Mouse (Mus musculus): ENCODE data around the gene Dnajc7. TPM values are rescaled to one million over a fixed set of nuclear protein-coding genes. Genes with fewer than 3 reads are reported as not detected.

The Dnajc7 gene
- total RNA-seq, 2 experiments from 2014 or later, result 143 to 179 TPM

Other genes with a start within 250 kb of the Dnajc7 start
- 10 to 100 TPM; 88.5 to 89.4 TPM for gene Jup, start 222.4 kb downstream of the Dnajc7 start, total RNA-seq (2021)
- 10 to 100 TPM; 10.9 to 12.0 TPM for gene P3h4, start 205.3 kb downstream of the Dnajc7 start, total RNA-seq (2021)
- gene Fkbp10, start 204.5 kb downstream of the Dnajc7 start, total RNA-seq (2021), result 10 to 100 TPM; 26.1 to 31.3 TPM
- gene Nt5c3b, start 178.4 kb downstream of the Dnajc7 start, total RNA-seq (2021), result 10 to 100 TPM; 13.2 to 13.3 TPM
- under 1 TPM; 0.33 to 0.43 TPM for gene Klhl10, start 178.3 kb downstream of the Dnajc7 start, total RNA-seq (2021)
- gene Klhl11, start 147.4 kb downstream of the Dnajc7 start, total RNA-seq (2021), result 1 to 10 TPM; 6.5 to 6.9 TPM
- gene Acly, start 92.2 kb downstream of the Dnajc7 start, total RNA-seq (2021), result 10 to 100 TPM; 16.4 to 19.9 TPM
- gene Ttc25, start 74.6 kb downstream of the Dnajc7 start, total RNA-seq (2021), result under 1 TPM; 0.14 to 0.16 TPM
- gene Cnp, start 45.3 kb downstream of the Dnajc7 start, total RNA-seq (2021), result 10 to 100 TPM; 10.7 to 32.2 TPM
- gene Nkiras2, start 924 bp downstream of the Dnajc7 start, total RNA-seq (2021), result 10 to 100 TPM; 21.2 to 23.4 TPM
- 1 to 10 TPM in 1 of 2 experiments, under 1 TPM in 1; 0.62 to 1.5 TPM for gene Zfp385c, start 72.3 kb upstream of the Dnajc7 start, total RNA-seq (2021)
- under 1 TPM; 0.35 to 0.39 TPM for gene Dhx58, start 84.1 kb upstream of the Dnajc7 start, total RNA-seq (2021)
- gene Kat2a, start 92.3 kb upstream of the Dnajc7 start, total RNA-seq (2021), result 10 to 100 TPM; 11.2 to 12.5 TPM
- gene Hspb9, start 93.7 kb upstream of the Dnajc7 start, total RNA-seq (2021), result not detected
- gene Rab5c, start 118.0 kb upstream of the Dnajc7 start, total RNA-seq (2021), result 10 to 100 TPM; 49.1 to 49.4 TPM
- gene Kcnh4, start 139.8 kb upstream of the Dnajc7 start, total RNA-seq (2021), result not detected
- gene Hcrt, start 142.8 kb upstream of the Dnajc7 start, total RNA-seq (2021), result not detected
- 1 to 10 TPM; 5.6 to 7.1 TPM for gene Ghdc, start 150.8 kb upstream of the Dnajc7 start, total RNA-seq (2021)
- gene Stat5b, start 230.6 kb upstream of the Dnajc7 start, total RNA-seq (2021), result 100 to 1,000 TPM in 1 of 2 experiments, 10 to 100 TPM in 1; 100.0 to 110 TPM
- 10 to 100 TPM; 17.9 to 21.5 TPM for gene Stat5a, start 239.2 kb upstream of the Dnajc7 start, total RNA-seq (2021)

All from gastrocnemius, postnatal 14 days (tissue).